Mouse (Mus musculus): ENCODE measurements around the gene Cadm1. TPM values are rescaled to one million over a fixed set of nuclear protein-coding genes. Genes with fewer than 3 reads are reported as not detected.

The Cadm1 gene
- polyA plus RNA-seq, 2 experiments: 3.4 to 6.4 TPM

DNA sequence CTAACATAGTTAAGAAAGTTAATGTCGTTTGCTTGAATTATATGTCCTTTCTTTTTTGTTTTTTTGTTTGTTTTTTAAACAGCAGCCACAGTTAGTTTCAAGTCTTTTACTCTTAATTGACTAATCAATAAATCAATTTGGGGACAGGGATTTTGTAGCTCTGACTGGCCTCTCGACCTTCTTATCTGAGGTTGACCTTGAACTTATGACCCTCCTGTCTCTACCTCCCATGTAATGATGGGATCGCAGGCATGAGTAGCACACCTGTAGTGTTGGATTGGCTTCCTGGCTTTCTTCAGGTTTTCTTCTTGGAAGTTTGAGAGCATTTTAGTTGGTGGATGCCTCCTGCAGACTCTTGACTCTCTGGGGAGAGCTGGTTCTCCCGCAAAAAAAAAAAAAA lies 53.3 kb downstream of the Cadm1 start:
- no peaks in the 10 kb centered on the region for H3K36me3 ChIP-seq (replicated peaks; ENCODE audit: control insufficient read depth, insufficient read depth, low read depth)
- H3K4me1 ChIP-seq (replicated peaks; ENCODE audit: control insufficient read depth in 2 of 2, insufficient read depth in 2 of 2, low read length in 1 of 2): no peaks in the 10 kb centered on the region
- no peak overlapping the region for H3K9ac ChIP-seq (replicated peaks)
- DNase-seq (ENCODE audit: low read depth in 3 of 3, low spot score in 3 of 3): no peak
- TF ChIP-seq EP300 (IDR thresholded peaks at IDR 0.05; ENCODE audit: low read depth): no peak
- no peak for TF ChIP-seq CTCF (IDR thresholded peaks at IDR 0.05; ENCODE audit: low read depth)
- H3K4me3 ChIP-seq (ENCODE audit: insufficient read depth in 1 of 2, low read depth in 2 of 2, low read length in 2 of 2): no peak overlapping the region
- no peak for ATAC-seq (ENCODE audit: insufficient read depth)
- WGBS (ENCODE audit: insufficient replicate concordance): 41% methylated on average over 4 of the region's 4 CpGs
- H3K9me3 ChIP-seq (ENCODE audit: control insufficient read depth, low read length): no peaks in the 10 kb centered on the region
- H3K27ac ChIP-seq: no peak overlapping the region
- no peaks in the 10 kb centered on the region for H3K27me3 ChIP-seq (ENCODE audit: control insufficient read depth, insufficient read depth, low read length)
- H3K4me2 ChIP-seq (ENCODE audit: low read depth): no peak overlapping the region

DNA sequence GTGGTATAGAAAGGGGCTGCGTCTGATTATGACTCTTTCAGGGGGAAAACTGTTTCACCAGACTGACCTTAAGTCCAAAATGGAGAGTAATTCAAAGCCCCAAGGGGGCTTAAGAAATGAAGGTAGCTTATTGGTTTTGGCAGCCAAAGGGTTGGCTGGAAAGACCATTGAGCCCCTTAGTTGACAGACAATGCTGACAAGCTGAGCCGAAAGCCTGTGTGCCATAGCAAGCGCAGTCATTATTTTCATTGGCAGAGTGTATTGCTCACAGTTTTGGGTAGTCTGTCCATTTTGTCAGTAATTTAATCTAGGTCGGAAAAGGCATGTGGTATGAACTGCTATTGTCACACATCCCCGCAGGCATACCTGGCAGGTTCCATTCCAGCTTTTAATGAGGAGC lies 56.2 kb downstream of the Cadm1 start:
- Histone ChIP-seq H3K4me3 (ENCODE audit: insufficient read depth in 1 of 2, low read depth in 2 of 2, low read length in 2 of 2) (no peak overlapping the region), H3K4me2 (ENCODE audit: low read depth) (no peak overlapping the region), H3K4me1 (replicated peaks; ENCODE audit: control insufficient read depth in 2 of 2, insufficient read depth in 2 of 2, low read length in 1 of 2) (peaks cover 0 to 3% of the 10 kb centered on the region in 2 experiments; a peak in 3 of 4 replicates), H3K9me3 (ENCODE audit: control insufficient read depth, low read length) (no peaks in the 10 kb centered on the region), H3K27me3 (ENCODE audit: control insufficient read depth, insufficient read depth, low read length) (no peaks in the 10 kb centered on the region), H3K36me3 (replicated peaks; ENCODE audit: control insufficient read depth, insufficient read depth, low read depth) (no peaks in the 10 kb centered on the region), H3K9ac (replicated peaks) (no peak overlapping the region), H3K27ac (no peak overlapping the region)
- no peak for TF ChIP-seq CTCF (IDR thresholded peaks at IDR 0.05; ENCODE audit: low read depth)
- no peak for TF ChIP-seq EP300 (IDR thresholded peaks at IDR 0.05; ENCODE audit: low read depth)
- ATAC-seq (ENCODE audit: insufficient read depth) (no peak), DNase-seq (ENCODE audit: low read depth in 3 of 3, low spot score in 3 of 3) (no peak)
- WGBS (ENCODE audit: insufficient replicate concordance): 71% methylated on average over 5 of the region's 5 CpGs

- WGBS (ENCODE audit: insufficient replicate concordance): 78% methylated on average over 8 of the region's 8 CpGs
- TF ChIP-seq EP300 (IDR thresholded peaks at IDR 0.05; ENCODE audit: low read depth): no peak
- no peak for TF ChIP-seq CTCF (IDR thresholded peaks at IDR 0.05; ENCODE audit: low read depth)
- no peak for ATAC-seq (ENCODE audit: insufficient read depth)
Observed at GRCm38 (mm10) chr9:47586839-47587238, 56.9 kb downstream of the Cadm1 start.

DNA sequence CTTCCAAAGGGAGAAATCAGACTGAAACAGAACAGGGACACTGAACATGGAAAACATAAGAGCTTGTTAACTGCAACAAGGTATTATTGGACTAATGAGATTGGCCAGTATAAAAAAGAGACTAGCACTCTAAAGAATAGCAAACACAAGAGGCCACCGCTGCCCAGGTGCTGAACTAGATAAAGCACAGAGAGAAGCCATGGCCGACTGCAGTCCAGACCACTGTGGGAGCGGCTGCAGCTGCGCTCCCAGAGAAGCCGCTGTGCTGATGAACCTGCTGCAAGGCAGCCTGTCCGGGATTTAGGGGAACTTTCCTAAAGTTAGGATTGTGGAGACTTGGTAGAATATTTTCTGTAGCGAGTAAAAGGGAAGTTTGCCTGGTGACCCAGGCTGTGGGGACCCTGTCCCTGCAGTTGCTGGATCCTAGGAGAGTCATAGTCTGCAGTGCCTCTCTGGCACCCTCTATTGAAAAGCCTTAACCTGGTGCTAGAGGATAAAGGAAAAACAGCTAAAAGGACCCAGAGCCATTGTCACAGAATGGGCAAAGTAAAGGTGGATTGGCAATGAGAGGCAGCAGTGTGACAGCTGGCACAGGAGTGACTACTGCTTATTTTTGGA lies 57.7 kb downstream of the Cadm1 start:
- DNase-seq (ENCODE audit: low read depth in 3 of 3, low spot score in 3 of 3) (no peak), ATAC-seq (ENCODE audit: insufficient read depth) (no peak)
- Histone ChIP-seq H3K4me2 (ENCODE audit: low read depth) (no peak overlapping the region), H3K27me3 (ENCODE audit: control insufficient read depth, insufficient read depth, low read length) (no peaks in the 10 kb centered on the region), H3K9me3 (ENCODE audit: control insufficient read depth, low read length) (no peaks in the 10 kb centered on the region), H3K36me3 (replicated peaks; ENCODE audit: control insufficient read depth, insufficient read depth, low read depth) (no peaks in the 10 kb centered on the region), H3K27ac (no peak overlapping the region), H3K9ac (replicated peaks) (no peak overlapping the region), H3K4me3 (ENCODE audit: insufficient read depth in 1 of 2, low read depth in 2 of 2, low read length in 2 of 2) (peak overlapping the region in 1 of 2 experiments; percentile 14; a peak in 1 of 4 replicates), H3K4me1 (replicated peaks; ENCODE audit: control insufficient read depth in 2 of 2, insufficient read depth in 2 of 2, low read length in 1 of 2) (peaks cover 0 to 3% of the 10 kb centered on the region in 2 experiments; a peak in 3 of 4 replicates)
- TF ChIP-seq EP300 (IDR thresholded peaks at IDR 0.05; ENCODE audit: low read depth) (no peak), CTCF (IDR thresholded peaks at IDR 0.05; ENCODE audit: low read depth) (peak; percentile 49)
- 24% methylated on average over 7 of the region's 7 CpGs for WGBS (ENCODE audit: insufficient replicate concordance)

More at GRCm38 (mm10) chr9:47586839-47587238, 56.9 kb downstream of the Cadm1 start:
- Histone ChIP-seq H3K27ac (no peak overlapping the region), H3K36me3 (replicated peaks; ENCODE audit: control insufficient read depth, insufficient read depth, low read depth) (no peaks in the 10 kb centered on the region), H3K4me2 (ENCODE audit: low read depth) (no peak overlapping the region), H3K4me3 (ENCODE audit: insufficient read depth in 1 of 2, low read depth in 2 of 2, low read length in 2 of 2) (no peak overlapping the region), H3K9me3 (ENCODE audit: control insufficient read depth, low read length) (no peaks in the 10 kb centered on the region), H3K27me3 (ENCODE audit: control insufficient read depth, insufficient read depth, low read length) (no peaks in the 10 kb centered on the region), H3K9ac (replicated peaks) (no peak overlapping the region), H3K4me1 (replicated peaks; ENCODE audit: control insufficient read depth in 2 of 2, insufficient read depth in 2 of 2, low read length in 1 of 2) (peaks cover 0 to 3% of the 10 kb centered on the region in 2 experiments; a peak in 3 of 4 replicates)
- no peak for DNase-seq (ENCODE audit: low read depth in 3 of 3, low spot score in 3 of 3)

DNA sequence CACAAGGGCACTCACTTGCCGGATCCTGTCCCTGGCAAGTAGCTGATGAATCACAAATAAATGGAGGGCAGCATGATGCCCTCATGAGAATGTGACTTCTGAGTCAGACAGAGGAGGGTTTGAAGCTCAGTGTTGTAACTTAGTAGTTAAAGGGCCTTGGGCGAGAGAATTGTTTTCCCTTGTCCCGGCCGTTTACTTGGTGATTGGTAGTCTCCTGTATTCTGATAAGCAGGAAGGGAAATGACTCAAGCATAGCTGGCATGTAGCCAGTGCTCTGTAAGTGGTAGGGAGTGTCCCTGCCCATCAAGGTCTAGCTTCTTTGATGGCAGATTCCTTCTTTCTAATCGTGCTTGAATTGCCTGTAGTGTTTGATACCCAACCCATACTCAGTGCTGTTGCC lies 59.9 kb downstream of the Cadm1 start:
- H3K36me3 ChIP-seq (replicated peaks; ENCODE audit: control insufficient read depth, insufficient read depth, low read depth): no peaks in the 10 kb centered on the region
- H3K4me3 ChIP-seq (ENCODE audit: insufficient read depth in 1 of 2, low read depth in 2 of 2, low read length in 2 of 2): no peak overlapping the region
- no peak overlapping the region for H3K4me2 ChIP-seq (ENCODE audit: low read depth)
- no peaks in the 10 kb centered on the region for H3K9me3 ChIP-seq (ENCODE audit: control insufficient read depth, low read length)
- H3K9ac ChIP-seq (replicated peaks): no peak overlapping the region
- WGBS (ENCODE audit: insufficient replicate concordance): 33% methylated on average over 5 of the region's 5 CpGs
- TF ChIP-seq EP300 (IDR thresholded peaks at IDR 0.05; ENCODE audit: low read depth) (no peak), CTCF (IDR thresholded peaks at IDR 0.05; ENCODE audit: low read depth) (no peak)
- no peak overlapping the region for H3K27ac ChIP-seq
- ATAC-seq (ENCODE audit: insufficient read depth) (no peak), DNase-seq (ENCODE audit: low read depth in 3 of 3, low spot score in 3 of 3) (no peak)
- peaks cover 0 to 3% of the 10 kb centered on the region in 2 experiments; a peak in 3 of 4 replicates for H3K4me1 ChIP-seq (replicated peaks; ENCODE audit: control insufficient read depth in 2 of 2, insufficient read depth in 2 of 2, low read length in 1 of 2)
- H3K27me3 ChIP-seq (ENCODE audit: control insufficient read depth, insufficient read depth, low read length): no peaks in the 10 kb centered on the region
